Mouse (Mus musculus) kidney, adult 2 months (tissue): ENCODE data around the gene Blm.

Experiments
- CTCF ChIP-seq: fragments of 200-500 bp; conservative IDR thresholded peaks from 2 replicates; pipeline ENCODE4 v1.5.1; 2011; ENCODE audit warnings: low read depth, mild to moderate bottlenecking, control low read depth, low read length, moderate library complexity, mixed read lengths; ENCODE audit not compliant: insufficient read depth, insufficient read length
- POLR2A ChIP-seq: fragments of 200-500 bp; IDR thresholded peaks from one replicate; pipeline ENCODE4 v1.6.1; 2011; ENCODE audit warnings: low read depth, low read length, control low read depth

- TF ChIP-seq POLR2A = no peak
- no peak for TF ChIP-seq CTCF
Observed at GRCm38 (mm10) chr7:80556166-80556565, 21.2 kb upstream of the Blm start.
